Mouse (Mus musculus): ENCODE measurements around the gene Samd4b. TPM values are rescaled to one million over a fixed set of nuclear protein-coding genes. Genes with fewer than 3 reads are reported as not detected.

Gene Samd4b
- polyA plus RNA-seq, 1 experiment from 2014 or later, result 18.5 TPM

DNA sequence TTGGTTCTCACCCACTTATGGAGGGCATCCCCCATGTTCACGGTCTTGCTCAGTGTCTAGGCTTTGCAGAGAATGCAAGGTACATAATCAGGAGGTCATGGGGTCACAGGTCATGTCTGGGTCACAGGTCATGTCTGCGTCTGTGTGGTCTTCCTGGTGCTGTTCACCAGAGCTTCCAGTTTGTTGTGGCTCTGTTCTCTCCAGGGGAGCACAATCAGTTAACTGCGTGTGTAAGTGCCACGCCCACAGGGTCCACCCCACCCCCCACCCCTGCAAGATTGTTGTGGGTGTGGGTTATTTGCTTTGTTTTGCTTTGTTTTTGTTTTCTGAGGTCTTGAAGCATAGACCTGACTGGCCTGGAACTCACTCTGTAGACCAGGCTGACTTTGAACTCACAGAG is 113.8 kb downstream of the Samd4b start:
- Histone ChIP-seq H3K4me2 (no peak overlapping the region), H3K27me3 (replicated peaks) (no peaks in the 10 kb centered on the region), H3K36me3 (no peaks in the 10 kb centered on the region), H3K9ac (no peak overlapping the region), H3K4me3 (replicated peaks) (no peak overlapping the region), H3K4me1 (peaks cover 12% of the 10 kb centered on the region), H3K9me3 (no peaks in the 10 kb centered on the region), H3K27ac (no peak overlapping the region)
- WGBS, result 26% methylated on average over 4 of the region's 4 CpGs
- ATAC-seq (ENCODE audit: insufficient read depth, low FRiP score, low read depth), result no peak

- Histone ChIP-seq H3K27ac (no peak overlapping the region), H3K4me3 (replicated peaks) (no peak overlapping the region), H3K36me3 (no peaks in the 10 kb centered on the region), H3K27me3 (replicated peaks) (no peaks in the 10 kb centered on the region), H3K4me1 (peaks cover 10% of the 10 kb centered on the region), H3K9ac (no peak overlapping the region), H3K4me2 (no peak overlapping the region), H3K9me3 (no peaks in the 10 kb centered on the region)
- ATAC-seq (ENCODE audit: insufficient read depth, low FRiP score, low read depth), result no peak
- 83% methylated on average over 11 of the region's 11 CpGs for WGBS
These were observed 115.1 kb downstream of the Samd4b start for GRCm38 (mm10) chr7:28482854-28483253.

GRCm38 (mm10) chr7:28478854-28479253 is 119.1 kb downstream of the Samd4b start:
- H3K4me3 ChIP-seq (replicated peaks), result no peak overlapping the region
- 0 out of 2 replicates have a peak overlapping the region, but pooled peaks have one; percentile 16 for H3K4me2 ChIP-seq
- 0 out of 2 replicates have a peak, but pooled peaks cover 3% of the 10 kb centered on the region for H3K4me1 ChIP-seq
- H3K27ac ChIP-seq, result no peak overlapping the region
- H3K9me3 ChIP-seq, result no peaks in the 10 kb centered on the region
- H3K27me3 ChIP-seq (replicated peaks), result no peaks in the 10 kb centered on the region
- no peaks in the 10 kb centered on the region for H3K36me3 ChIP-seq
- H3K9ac ChIP-seq, result no peak overlapping the region
- 3% methylated on average over 8 of the region's 8 CpGs for WGBS
- peak; percentile 62; the same call in 1 of the 2 replicates for ATAC-seq (ENCODE audit: insufficient read depth, low FRiP score, low read depth)

GRCm38 (mm10) chr7:28477363-28477762 is 120.6 kb downstream of the Samd4b start:
- Histone ChIP-seq H3K4me1 (0 out of 2 replicates have a peak, but pooled peaks cover 3% of the 10 kb centered on the region), H3K4me2 (no peak overlapping the region), H3K4me3 (replicated peaks) (no peak overlapping the region), H3K27ac (no peak overlapping the region), H3K9me3 (no peaks in the 10 kb centered on the region), H3K36me3 (no peaks in the 10 kb centered on the region), H3K9ac (no peak overlapping the region), H3K27me3 (replicated peaks) (no peaks in the 10 kb centered on the region)
- 81% methylated on average over 5 of the region's 5 CpGs for WGBS
- ATAC-seq (ENCODE audit: insufficient read depth, low FRiP score, low read depth), result no peak

- Histone ChIP-seq H3K4me2 (no peak overlapping the region), H3K27ac (no peak overlapping the region), H3K9ac (no peak overlapping the region), H3K4me1 (0 out of 2 replicates have a peak, but pooled peaks cover 3% of the 10 kb centered on the region), H3K36me3 (no peaks in the 10 kb centered on the region), H3K4me3 (replicated peaks) (no peak overlapping the region), H3K27me3 (replicated peaks) (no peaks in the 10 kb centered on the region), H3K9me3 (no peaks in the 10 kb centered on the region)
- ATAC-seq (ENCODE audit: insufficient read depth, low FRiP score, low read depth), result no peak
- 84% methylated on average over 6 of the region's 6 CpGs for whole genome bisulfite sequencing
These were observed 121.8 kb downstream of the Samd4b start for GRCm38 (mm10) chr7:28476191-28476590.

GRCm38 (mm10) chr7:28467213-28467751 is 130.7 kb downstream of the Samd4b start:
- peak; percentile 69 for ATAC-seq (ENCODE audit: insufficient read depth, low FRiP score, low read depth)
- Histone ChIP-seq H3K4me2 (peak overlapping the region; percentile 94), H3K4me3 (replicated peaks) (peak overlapping the region; percentile 52), H3K4me1 (peaks cover 13% of the 10 kb centered on the region), H3K27ac (no peak overlapping the region), H3K27me3 (replicated peaks) (no peaks in the 10 kb centered on the region; the same call in 1 of the 2 replicates), H3K9me3 (no peaks in the 10 kb centered on the region), H3K9ac (peak overlapping the region; percentile 33; the same call in 1 of the 2 replicates), H3K36me3 (no peaks in the 10 kb centered on the region)
- WGBS, result 4% methylated on average over 63 of the region's 63 CpGs

- Histone ChIP-seq H3K9me3 (no peaks in the 10 kb centered on the region), H3K4me1 (peaks cover 13% of the 10 kb centered on the region), H3K9ac (no peak overlapping the region), H3K27ac (no peak overlapping the region), H3K4me2 (peak overlapping the region; percentile 94), H3K4me3 (replicated peaks) (peak overlapping the region; percentile 52), H3K36me3 (no peaks in the 10 kb centered on the region), H3K27me3 (replicated peaks) (no peaks in the 10 kb centered on the region; the same call in 1 of the 2 replicates)
- 0 out of 2 replicates have a peak, but pooled peaks have one; percentile 6 for ATAC-seq (ENCODE audit: insufficient read depth, low FRiP score, low read depth)
- 35% methylated on average over 40 of the region's 40 CpGs for WGBS
These were observed 131.2 kb downstream of the Samd4b start for GRCm38 (mm10) chr7:28466721-28467212.

DNA sequence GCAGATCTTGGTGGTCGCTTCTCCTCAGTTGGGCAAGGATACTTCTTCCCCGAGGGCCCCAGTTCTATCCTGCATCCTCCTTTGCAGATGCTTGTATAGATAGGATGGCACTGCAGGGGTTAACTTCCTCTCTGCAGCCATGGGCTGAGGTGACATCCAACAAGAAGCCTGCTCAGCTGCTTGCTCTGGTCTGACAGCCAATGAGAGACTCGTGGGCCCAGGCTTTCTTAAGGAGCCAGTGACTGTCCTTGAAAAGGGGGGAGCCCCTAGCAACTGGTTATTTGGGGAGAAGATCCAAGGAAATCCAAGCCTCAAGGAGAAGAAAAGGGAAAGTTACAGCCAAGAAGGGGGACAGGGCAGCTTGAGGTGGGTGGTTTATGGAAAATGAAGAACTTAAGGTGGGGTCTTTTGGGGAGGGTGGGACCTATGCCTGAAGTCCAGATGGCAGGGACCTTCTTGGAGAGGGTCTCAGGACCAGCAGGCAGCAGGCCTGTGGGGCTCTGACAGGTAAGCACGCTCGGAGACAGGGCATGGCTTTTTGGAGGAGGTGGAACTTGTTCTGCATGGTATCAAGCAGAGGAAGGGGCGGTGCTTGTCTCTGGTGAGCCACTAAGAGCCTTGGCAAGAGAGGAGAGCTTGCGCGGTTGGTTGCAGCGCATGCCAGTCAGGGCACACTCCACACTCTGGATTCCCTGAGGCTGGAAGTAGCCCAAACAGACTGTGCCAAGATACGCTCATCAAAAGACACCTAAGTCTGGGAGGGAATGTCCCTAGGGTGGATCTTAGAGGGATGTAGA is 133.3 kb downstream of the Samd4b start:
- Histone ChIP-seq H3K4me3 (replicated peaks) (no peak overlapping the region), H3K4me1 (peaks cover 13% of the 10 kb centered on the region), H3K9ac (no peak overlapping the region), H3K27me3 (replicated peaks) (no peaks in the 10 kb centered on the region; the same call in 1 of the 2 replicates), H3K36me3 (peaks cover 15% of the 10 kb centered on the region), H3K4me2 (no peak overlapping the region; the same call in 1 of the 2 replicates), H3K9me3 (no peaks in the 10 kb centered on the region), H3K27ac (no peak overlapping the region)
- WGBS, result 60% methylated on average over 10 of the region's 10 CpGs
- ATAC-seq (ENCODE audit: insufficient read depth, low FRiP score, low read depth), result peak; percentile 54; the same call in 1 of the 2 replicates

DNA sequence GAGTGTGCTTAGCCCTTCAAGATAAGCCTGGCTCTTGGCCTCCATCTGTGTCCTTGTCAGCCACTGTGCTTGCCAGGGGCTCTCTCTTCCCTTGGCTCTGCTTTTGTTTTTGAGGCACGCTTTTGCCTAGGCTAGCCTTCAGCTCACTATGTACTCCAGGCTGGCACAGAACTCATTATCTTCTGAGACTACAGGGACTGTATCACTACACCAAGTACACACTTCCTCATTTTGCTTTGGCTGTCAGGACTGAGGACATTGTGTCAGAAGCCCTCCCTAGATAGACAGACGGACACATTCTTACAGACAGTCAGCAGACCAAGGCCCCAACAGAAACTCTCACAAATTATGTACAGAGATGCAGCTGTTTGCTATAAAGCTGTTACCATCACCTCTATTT is 135.2 kb downstream of the Samd4b start:
- H3K4me2 ChIP-seq, result no peak overlapping the region
- H3K9ac ChIP-seq, result no peak overlapping the region
- peaks cover 27% of the 10 kb centered on the region for H3K36me3 ChIP-seq
- 94% methylated on average over 2 of the region's 2 CpGs for WGBS
- H3K9me3 ChIP-seq, result no peaks in the 10 kb centered on the region
- H3K27ac ChIP-seq, result no peak overlapping the region
- no peak overlapping the region for H3K4me3 ChIP-seq (replicated peaks)
- no peak for ATAC-seq (ENCODE audit: insufficient read depth, low FRiP score, low read depth)
- H3K27me3 ChIP-seq (replicated peaks), result no peaks in the 10 kb centered on the region; the same call in 1 of the 2 replicates
- H3K4me1 ChIP-seq, result peaks cover 13% of the 10 kb centered on the region

- Histone ChIP-seq H3K4me3 (replicated peaks) (no peak overlapping the region), H3K27ac (no peak overlapping the region), H3K27me3 (replicated peaks) (no peaks in the 10 kb centered on the region), H3K4me1 (no peaks in the 10 kb centered on the region), H3K36me3 (peaks cover 27% of the 10 kb centered on the region), H3K9me3 (no peaks in the 10 kb centered on the region), H3K9ac (no peak overlapping the region), H3K4me2 (no peak overlapping the region)
- WGBS, result 83% methylated on average over 5 of the region's 5 CpGs
- no peak for ATAC-seq (ENCODE audit: insufficient read depth, low FRiP score, low read depth)
These were observed 137.6 kb downstream of the Samd4b start for GRCm38 (mm10) chr7:28460361-28460760.

- ATAC-seq (ENCODE audit: insufficient read depth, low FRiP score, low read depth), result 0 out of 2 replicates have a peak, but pooled peaks have one; percentile 10
- no peak overlapping the region for H3K27ac ChIP-seq
- H3K9ac ChIP-seq, result peak overlapping the region; percentile 85
- H3K9me3 ChIP-seq, result no peaks in the 10 kb centered on the region
- peak overlapping the region; percentile 79 for H3K4me3 ChIP-seq (replicated peaks)
- 3% methylated on average over 22 of the region's 24 CpGs for WGBS
- H3K4me1 ChIP-seq, result peaks cover 11% of the 10 kb centered on the region; the same call in 1 of the 2 replicates
- no peaks in the 10 kb centered on the region for H3K36me3 ChIP-seq
- no peaks in the 10 kb centered on the region for H3K27me3 ChIP-seq (replicated peaks)
- H3K4me2 ChIP-seq, result peak overlapping the region; percentile 97
These were observed 145.5 kb downstream of the Samd4b start for GRCm38 (mm10) chr7:28452361-28453005.
